Mouse (Mus musculus) urinary bladder, postnatal 14 days (tissue): ENCODE measurements around the gene Ulk4.

Source experiments
- DNase-seq: peaks from one replicate; pipeline ENCODE4 v3.0.0; 2021; ENCODE audit warnings: low spot score

Ulk4 gene

GRCm38 (mm10) chr9:121018524-121019315 is 258.3 kb downstream of the Ulk4 start:
- no peak for DNase-seq

GRCm38 (mm10) chr9:121015810-121016502 is 261.0 kb downstream of the Ulk4 start:
- DNase-seq = no peak

- no peak for DNase-seq
Measured at GRCm38 (mm10) chr9:121011540-121011939, 265.5 kb downstream of the Ulk4 start.

- no peak for DNase-seq
Measured at GRCm38 (mm10) chr9:121010544-121010943, 266.5 kb downstream of the Ulk4 start.

- DNase-seq = no peak
Measured at GRCm38 (mm10) chr9:121005961-121006360, 271.0 kb downstream of the Ulk4 start.

GRCm38 (mm10) chr9:121001681-121002540 is 275.1 kb downstream of the Ulk4 start:
- DNase-seq = no peak

GRCm38 (mm10) chr9:121000641-121001320 is 276.2 kb downstream of the Ulk4 start:
- no peak for DNase-seq

GRCm38 (mm10) chr9:120998696-120999095 is 278.3 kb downstream of the Ulk4 start:
- DNase-seq = no peak

GRCm38 (mm10) chr9:120994223-120995155 is 282.5 kb downstream of the Ulk4 start:
- no peak for DNase-seq

- no peak for DNase-seq
Measured at GRCm38 (mm10) chr9:120993004-120993403, 284.0 kb downstream of the Ulk4 start.

- no peak for DNase-seq
Measured at GRCm38 (mm10) chr9:120991801-120992200, 285.2 kb downstream of the Ulk4 start.

- DNase-seq = no peak
Measured at GRCm38 (mm10) chr9:120989806-120990700, 286.9 kb downstream of the Ulk4 start.

- no peak for DNase-seq
Measured at GRCm38 (mm10) chr9:120988088-120988487, 288.9 kb downstream of the Ulk4 start.

- DNase-seq = no peak
Measured at GRCm38 (mm10) chr9:120986994-120987393, 290.0 kb downstream of the Ulk4 start.

- no peak for DNase-seq
Measured at GRCm38 (mm10) chr9:120986255-120986654, 290.7 kb downstream of the Ulk4 start.

- DNase-seq = no peak
Measured at GRCm38 (mm10) chr9:120985524-120985923, 291.5 kb downstream of the Ulk4 start.

- no peak for DNase-seq
Measured at GRCm38 (mm10) chr9:120985009-120985408, 292.0 kb downstream of the Ulk4 start.

GRCm38 (mm10) chr9:120984509-120984908 is 292.5 kb downstream of the Ulk4 start:
- no peak for DNase-seq

GRCm38 (mm10) chr9:120983849-120984248 is 293.1 kb downstream of the Ulk4 start:
- no peak for DNase-seq

GRCm38 (mm10) chr9:120981777-120982176 is 295.2 kb downstream of the Ulk4 start:
- DNase-seq = no peak
